Mouse (Mus musculus) telencephalon, adult 2 months (tissue): Measurements from ENCODE around the gene Ms4a4b.
"Not testable (repeated sequence)": the region's sequence is repeated elsewhere in the genome, so short reads cannot be mapped to it uniquely, and the experiment has no call there.

ENCODE experiments used
- DNase-seq: peaks from one replicate; pipeline ENCODE4 v3.0.0-alpha.2; 2011; ENCODE audit warnings: low read depth, low spot score

Ms4a4b gene

GRCm38 (mm10) chr19:11443338-11443737 is at the start of gene Ms4a4b:
Gene Ms4a4b (plus strand): TSS chr19:11443553.
- DNase-seq: no peak

- no peak for DNase-seq
Measured at GRCm38 (mm10) chr19:11395769-11396168, 47.6 kb upstream of the Ms4a4b start.

- no peak for DNase-seq
Measured at GRCm38 (mm10) chr19:11404527-11404926, 38.8 kb upstream of the Ms4a4b start, which contains the start of gene Ms4a4c. Gene Ms4a4c (plus strand): TSS chr19:11404770.

GRCm38 (mm10) chr19:11407428-11407827 is 35.9 kb upstream of the Ms4a4b start:
- DNase-seq: no peak

DNA sequence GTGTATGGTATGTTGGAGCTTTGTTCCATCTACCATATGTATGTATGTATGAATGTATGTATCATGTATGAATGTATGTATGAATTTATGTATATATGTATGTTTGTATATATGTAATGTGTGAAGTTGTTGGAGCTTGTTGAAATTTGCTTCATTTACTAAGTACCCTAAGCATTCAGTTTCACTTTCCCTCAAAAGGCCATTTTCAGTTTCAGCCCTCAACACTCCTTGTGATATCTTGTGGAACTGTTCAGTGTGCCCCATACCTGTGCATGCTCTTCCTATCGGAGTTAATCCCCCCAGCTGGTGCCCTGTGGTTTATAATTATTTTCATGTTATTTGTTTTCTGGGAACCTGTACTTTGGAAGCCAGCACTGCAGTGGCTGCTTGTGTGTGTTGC is 34.8 kb upstream of the Ms4a4b start:
- no peak for DNase-seq

DNA sequence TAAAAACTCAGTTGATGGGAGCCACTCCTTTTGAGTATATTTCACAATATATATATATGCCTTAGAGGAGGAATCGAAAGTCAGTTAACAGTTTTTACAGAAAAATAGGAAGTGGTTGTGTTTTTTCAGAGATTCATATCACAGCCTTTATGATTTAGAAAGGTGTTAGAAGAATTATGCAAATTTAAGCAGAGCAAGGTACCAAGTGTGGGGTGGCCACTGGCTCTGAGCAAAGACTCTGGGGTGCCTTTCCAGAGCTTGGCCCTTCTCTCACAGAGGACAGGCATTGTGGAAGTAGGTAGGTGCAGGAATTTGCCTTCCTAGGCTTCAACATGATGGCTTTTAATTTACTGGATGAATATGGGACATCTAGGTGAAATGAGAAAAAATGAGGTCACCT is 31.7 kb upstream of the Ms4a4b start:
- no peak for DNase-seq

- no peak for DNase-seq
Measured at GRCm38 (mm10) chr19:11414084-11414483, 29.3 kb upstream of the Ms4a4b start.

GRCm38 (mm10) chr19:11415581-11415980 is 27.8 kb upstream of the Ms4a4b start:
- no peak for DNase-seq

GRCm38 (mm10) chr19:11418865-11419264 is 24.5 kb upstream of the Ms4a4b start:
- not testable (repeated sequence) for DNase-seq

DNA sequence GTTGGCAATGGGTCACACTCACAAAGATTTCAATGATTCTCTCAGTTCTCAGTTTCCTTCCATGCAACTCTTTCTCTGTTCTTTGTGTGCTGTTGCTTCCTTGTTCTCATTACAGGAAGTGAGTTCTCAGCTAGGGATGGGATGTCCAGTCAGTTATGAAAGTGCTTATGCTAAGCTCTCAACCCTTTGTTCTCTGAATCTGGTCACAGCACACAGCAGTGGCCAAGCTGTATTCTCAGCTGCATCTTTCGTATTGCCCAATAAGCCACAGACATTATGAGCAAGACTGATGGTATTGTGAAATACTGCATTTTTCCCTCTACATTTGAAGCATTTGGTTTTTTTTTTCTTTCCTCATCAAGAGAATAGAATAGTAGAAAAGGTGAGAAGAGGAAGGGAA is 12.1 kb upstream of the Ms4a4b start:
- DNase-seq: not testable (repeated sequence)

DNA sequence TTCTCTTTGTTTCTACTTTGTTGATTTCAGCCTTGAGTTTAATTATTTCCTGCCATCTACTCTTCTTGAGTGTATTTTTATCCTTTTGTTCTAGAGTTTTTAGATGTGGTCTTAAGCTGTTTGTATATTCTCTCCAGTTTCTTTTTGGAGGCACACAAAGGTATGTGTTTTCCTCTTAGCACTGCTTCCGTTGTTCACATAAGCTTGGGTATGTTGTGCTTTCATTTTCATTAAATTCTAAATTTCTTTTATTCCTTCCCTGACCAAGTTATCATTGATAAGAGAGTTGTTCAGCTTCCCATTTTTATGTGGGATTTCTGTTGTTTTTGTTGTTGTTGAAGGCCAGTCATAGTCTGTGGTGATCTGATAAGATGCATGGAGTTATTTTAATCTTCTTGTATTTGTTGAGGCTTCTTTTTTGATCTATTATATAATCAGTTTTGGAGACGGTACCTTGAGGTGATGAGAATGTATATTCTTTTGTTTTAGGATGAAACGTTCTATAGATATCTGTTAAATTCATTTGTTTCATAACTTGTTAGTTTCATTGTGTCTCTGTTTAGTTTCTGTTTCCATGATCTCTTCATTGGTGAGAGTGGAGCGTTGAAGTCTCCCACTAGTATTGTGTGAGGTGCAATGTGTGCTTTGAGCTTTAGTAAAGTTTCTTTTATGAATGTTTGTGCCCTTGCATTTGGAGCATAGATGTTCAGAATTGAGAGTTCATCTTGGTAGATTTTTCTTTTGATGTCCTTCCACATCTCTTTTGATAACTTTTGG is 8.1 kb upstream of the Ms4a4b start:
- DNase-seq: no peak

- no peak for DNase-seq
Measured at GRCm38 (mm10) chr19:11443964-11444363, 611 bp downstream of the Ms4a4b start.

DNA sequence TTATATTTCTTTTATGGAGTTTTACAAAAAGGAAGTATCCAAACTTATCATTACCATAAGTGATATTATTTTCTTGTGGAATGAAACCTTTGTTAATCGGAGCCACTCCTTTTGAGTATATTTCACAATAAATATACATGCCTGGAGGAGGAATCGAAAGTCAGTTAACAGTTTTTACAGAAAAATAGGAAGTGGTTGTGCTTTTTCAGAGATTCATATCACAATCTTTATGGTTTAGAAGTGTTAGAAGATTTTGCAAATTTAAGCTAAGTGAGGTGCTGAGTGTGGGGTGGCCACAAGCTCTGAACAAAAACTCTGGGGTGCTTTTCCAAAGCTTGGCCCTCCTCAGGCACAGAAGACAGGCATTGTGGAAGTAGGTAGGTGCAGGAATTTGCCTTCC is 3.9 kb downstream of the Ms4a4b start:
- no peak for DNase-seq

- DNase-seq: not testable (repeated sequence)
Measured at GRCm38 (mm10) chr19:11459041-11459440, 15.7 kb downstream of the Ms4a4b start.

DNA sequence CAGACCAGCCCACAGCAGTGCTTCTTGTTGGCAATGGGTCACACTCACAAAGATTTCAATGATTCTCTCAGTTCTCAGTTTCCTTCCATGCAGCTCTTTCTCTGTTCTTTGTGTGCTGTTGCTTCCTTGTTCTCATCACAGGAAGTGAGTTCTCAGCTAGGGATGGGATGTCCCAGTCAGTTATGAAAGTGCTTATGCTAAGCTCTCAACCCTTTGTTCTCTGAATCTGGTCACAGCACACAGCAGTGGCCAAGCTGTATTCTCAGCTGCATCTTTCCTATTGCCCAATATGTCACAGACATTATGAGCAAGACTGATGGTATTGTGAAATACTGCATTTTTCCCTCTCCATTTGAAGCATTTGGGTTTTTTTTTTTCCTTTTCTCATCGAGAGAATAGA is 21.4 kb downstream of the Ms4a4b start:
- DNase-seq: not testable (repeated sequence)

GRCm38 (mm10) chr19:11466471-11466870 is 23.1 kb downstream of the Ms4a4b start:
- DNase-seq: no peak

DNA sequence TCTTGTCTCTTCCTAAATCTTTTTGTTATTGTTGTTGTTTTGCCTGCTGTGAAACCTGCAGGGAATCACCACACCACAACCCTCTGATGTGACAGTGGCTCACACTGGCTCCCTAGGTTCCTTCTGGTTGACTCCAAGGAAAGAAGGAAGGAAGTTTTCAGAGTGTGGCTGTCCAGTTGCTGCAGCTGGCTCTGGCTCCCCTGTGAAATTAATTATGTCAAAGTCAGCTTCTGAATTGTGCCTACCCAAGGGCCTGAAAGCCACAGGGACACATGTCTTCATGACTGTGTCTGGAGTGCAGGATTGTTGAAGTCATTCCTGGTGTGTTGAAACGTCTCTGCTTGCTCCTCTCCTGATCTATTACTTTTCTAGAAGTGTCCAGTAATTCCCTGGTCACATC is 25.0 kb downstream of the Ms4a4b start:
- not testable (repeated sequence) for DNase-seq

GRCm38 (mm10) chr19:11469215-11469614 is 25.9 kb downstream of the Ms4a4b start, which contains the start of gene Ms4a6c:
Gene Ms4a6c (plus strand): TSS chr19:11469366.
- not testable (repeated sequence) for DNase-seq

GRCm38 (mm10) chr19:11479714-11480113 is 36.4 kb downstream of the Ms4a4b start:
- DNase-seq: no peak

GRCm38 (mm10) chr19:11482684-11483083 is 39.3 kb downstream of the Ms4a4b start:
- no peak for DNase-seq

GRCm38 (mm10) chr19:11483941-11484340 is 40.6 kb downstream of the Ms4a4b start:
- DNase-seq: no peak

- DNase-seq: no peak
Measured at GRCm38 (mm10) chr19:11484388-11484787, 41.0 kb downstream of the Ms4a4b start.

GRCm38 (mm10) chr19:11485266-11485665 is 41.9 kb downstream of the Ms4a4b start:
- DNase-seq: no peak
